Mouse (Mus musculus) liver, adult 2 months (tissue): ENCODE results near the gene Gm7579.
"Not testable (repeated sequence)": the region's sequence is repeated elsewhere in the genome, so short reads cannot be mapped to it uniquely, and the experiment has no call there.

ENCODE experiments used
- CTCF ChIP-seq: fragments of 200-500 bp; IDR thresholded peaks from 2 replicates; pipeline ENCODE4 v1.5.1; 2011; ENCODE audit warnings: low read depth, low read length, control low read depth
- POLR2A ChIP-seq: fragments of 200-500 bp; IDR thresholded peaks from 2 replicates; pipeline ENCODE4 v1.6.1; 2011; ENCODE audit warnings: low read length, control low read depth; ENCODE audit not compliant: insufficient read depth; ENCODE audit errors: extremely low read depth

DNA sequence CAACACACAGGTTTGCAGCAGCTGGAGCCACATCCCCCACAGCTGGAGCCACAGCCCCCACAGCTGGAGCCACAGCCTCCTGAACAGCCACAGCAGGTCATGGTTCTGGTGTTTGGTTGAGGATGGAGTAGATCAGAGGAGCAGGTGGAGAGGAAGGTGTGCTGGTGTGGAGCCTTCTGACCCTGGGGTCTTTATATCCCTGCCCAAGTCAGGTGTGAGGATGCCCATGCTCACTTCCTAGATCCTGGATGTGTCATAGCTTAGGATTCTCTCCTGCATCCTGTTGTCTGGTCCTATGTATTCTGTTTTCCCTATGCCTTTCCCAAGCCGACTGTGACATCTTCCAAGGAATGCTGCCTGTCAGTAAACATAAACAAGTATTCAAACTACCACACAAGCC, 46.6 kb downstream of the Gm7579 start, which contains the start of gene Gm2431:
- TF ChIP-seq CTCF, POLR2A: not testable (repeated sequence)
